Mouse (Mus musculus) spleen, adult 2 months (tissue): ENCODE measurements around the gene 1700001C02Rik.

Experiments
- CTCF ChIP-seq: fragments of 200-500 bp; IDR thresholded peaks from 2 replicates; pipeline ENCODE4 v1.5.1; 2011; ENCODE audit warnings: mild to moderate bottlenecking, inconsistent platforms; ENCODE audit not compliant: insufficient read depth, insufficient read length, insufficient replicate concordance; ENCODE audit errors: extremely low read depth
- POLR2A ChIP-seq: fragments of 200-500 bp; IDR thresholded peaks from 2 replicates; pipeline ENCODE4 v1.6.1; 2011; ENCODE audit warnings: low read depth, low read length, inconsistent platforms

DNA sequence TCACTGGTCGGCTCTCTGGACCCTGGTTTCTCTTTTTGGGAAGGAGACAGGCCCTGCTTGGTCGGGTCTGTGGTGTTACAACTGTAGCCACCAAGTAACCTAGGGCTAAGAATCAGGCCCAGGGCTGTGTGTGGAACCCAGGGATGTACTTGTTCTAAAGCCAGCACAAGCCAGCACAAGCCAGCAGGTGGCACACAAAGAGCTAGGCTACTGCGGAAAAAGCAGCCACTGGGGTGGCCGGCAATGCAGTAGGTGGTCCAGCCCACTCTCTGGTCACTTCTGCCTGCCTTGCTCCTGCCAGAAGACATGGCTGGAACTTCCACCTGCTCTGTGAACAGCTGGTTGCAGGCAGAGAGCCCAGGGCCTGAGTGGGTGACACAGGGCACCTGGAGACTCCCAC is 5.7 kb upstream of the 1700001C02Rik start:
- TF ChIP-seq CTCF, result no peak
- no peak for TF ChIP-seq POLR2A
